Mouse (Mus musculus) hindbrain, embryonic 16.5 days (tissue): ENCODE measurements around the gene Abhd17c. TPM values are rescaled to one million over a fixed set of nuclear protein-coding genes. Genes with fewer than 3 reads are reported as not detected.
A peak's percentile ranks its signal among the peaks of the same experiment; 100 is the strongest.

Source experiments
- ATAC-seq: fragments of 200-750 bp; cut with Nextera tagmentation; 2 replicates; pipeline ENCODE4 v1.8.0; 2017; ENCODE audit warnings: moderate TSS enrichment, moderate library complexity
- H3K27ac ChIP-seq: fragments of 300-500 bp; sonication (generic); 2 replicates; pipeline ENCODE4 v1.5.1; 2014; ENCODE audit warnings: low read depth, mild to moderate bottlenecking, control low read depth, low read length, moderate library complexity
- H3K27me3 ChIP-seq: fragments of 300-500 bp; sonication (generic); replicated peaks from 2 replicates; pipeline ENCODE4 v1.6.1; 2014; ENCODE audit warnings: low read length; ENCODE audit not compliant: control insufficient read depth, insufficient read depth
- H3K36me3 ChIP-seq: fragments of 300-500 bp; sonication (generic); 2 replicates; pipeline ENCODE4 v1.6.1; 2014; ENCODE audit warnings: mild to moderate bottlenecking, low read length, moderate library complexity, mixed read lengths; ENCODE audit not compliant: control insufficient read depth, insufficient read depth
- H3K4me1 ChIP-seq: fragments of 300-500 bp; sonication (generic); 2 replicates; pipeline ENCODE4 v1.6.1; 2014; ENCODE audit warnings: low read depth, low read length; ENCODE audit not compliant: control insufficient read depth, insufficient read depth
- H3K4me2 ChIP-seq: fragments of 300-500 bp; sonication (generic); 2 replicates; pipeline ENCODE4 v1.6.1; 2014; ENCODE audit warnings: mild to moderate bottlenecking, low read length, control low read depth, moderate library complexity
- H3K4me3 ChIP-seq: fragments of 300-500 bp; sonication (generic); 2 replicates; pipeline ENCODE4 v1.5.1; 2014; ENCODE audit warnings: mild to moderate bottlenecking, low read length, control low read depth, moderate library complexity
- H3K9ac ChIP-seq: fragments of 300-500 bp; sonication (generic); 2 replicates; pipeline ENCODE4 v1.6.1; 2014; ENCODE audit warnings: low read depth, mild to moderate bottlenecking, control low read depth, low read length, moderate library complexity
- H3K9me3 ChIP-seq: fragments of 300-500 bp; sonication (generic); 2 replicates; pipeline ENCODE4 v1.6.1; 2014; ENCODE audit warnings: mild to moderate bottlenecking, low read length, moderate library complexity; ENCODE audit not compliant: control insufficient read depth
- WGBS: fragments of 180-500 bp; shearing (Covaris S2); extraction: QIAGEN DNeasy Blood & Tissue Kit; methylation state at CpG from one replicate; pipeline ENCODE4 v1.1.7; 2014; 5-methylcytosine and 5-hydroxymethylcytosine counted together
- polyA plus RNA-seq: library from polyadenylated mRNA; unstranded; fragments of >200 nt; fragmentation: Nextera tagmentation; extraction: Ambion mirVana; gene quantifications from 2 replicates; pipeline ENCODE4 v1.2.1, GENCODE M21; 2015

Gene Abhd17c
- polyA plus RNA-seq, 1 experiment from 2014 or later = 10.3 TPM

- Histone ChIP-seq H3K9ac (no peak overlapping the region), H3K4me3 (no peak overlapping the region), H3K4me2 (no peak overlapping the region), H3K9me3 (no peaks in the 10 kb centered on the region), H3K36me3 (no peaks in the 10 kb centered on the region), H3K4me1 (no peaks in the 10 kb centered on the region), H3K27ac (no peak overlapping the region), H3K27me3 (no peaks in the 10 kb centered on the region)
- WGBS = 81% methylated on average over 4 of the region's 4 CpGs
- no peak for ATAC-seq
These were observed 11.9 kb upstream of the Abhd17c start for GRCm38 (mm10) chr7:84163585-84163984.

- Histone ChIP-seq H3K4me3 (no peak overlapping the region), H3K9me3 (no peaks in the 10 kb centered on the region), H3K27ac (no peak overlapping the region), H3K27me3 (no peaks in the 10 kb centered on the region), H3K4me1 (no peaks in the 10 kb centered on the region), H3K9ac (no peak overlapping the region), H3K4me2 (no peak overlapping the region), H3K36me3 (no peaks in the 10 kb centered on the region)
- 91% methylated on average over 2 of the region's 2 CpGs for WGBS
- no peak for ATAC-seq
These were observed 7.7 kb upstream of the Abhd17c start for GRCm38 (mm10) chr7:84159414-84159813.

- no peak for ATAC-seq
- no peaks in the 10 kb centered on the region for H3K27me3 ChIP-seq
- H3K27ac ChIP-seq = no peak overlapping the region
- peaks cover 14% of the 10 kb centered on the region for H3K4me1 ChIP-seq
- no peaks in the 10 kb centered on the region for H3K36me3 ChIP-seq
- WGBS = 93% methylated on average over 4 of the region's 4 CpGs
- no peak overlapping the region for H3K4me3 ChIP-seq
- H3K9me3 ChIP-seq = no peaks in the 10 kb centered on the region
- H3K4me2 ChIP-seq = no peak overlapping the region
- H3K9ac ChIP-seq = no peak overlapping the region
These were observed 2.1 kb upstream of the Abhd17c start for GRCm38 (mm10) chr7:84153821-84154220.

- Histone ChIP-seq H3K27ac (no peak overlapping the region), H3K4me1 (peaks cover 16% of the 10 kb centered on the region), H3K4me2 (peak overlapping the region; percentile 55), H3K4me3 (no peak overlapping the region; the same call in 1 of the 2 replicates), H3K9me3 (no peaks in the 10 kb centered on the region), H3K36me3 (no peaks in the 10 kb centered on the region), H3K9ac (no peak overlapping the region), H3K27me3 (no peaks in the 10 kb centered on the region)
- 82% methylated on average over 4 of the region's 4 CpGs for WGBS
- no peak for ATAC-seq
These were observed 1.1 kb upstream of the Abhd17c start for GRCm38 (mm10) chr7:84152821-84153220.

- Histone ChIP-seq H3K4me1 (peaks cover 16% of the 10 kb centered on the region), H3K9me3 (no peaks in the 10 kb centered on the region), H3K4me3 (peak overlapping the region; percentile 86), H3K27ac (peak overlapping the region; percentile 95), H3K36me3 (no peaks in the 10 kb centered on the region), H3K9ac (peak overlapping the region; percentile 95), H3K4me2 (peak overlapping the region; percentile 55), H3K27me3 (no peaks in the 10 kb centered on the region)
- WGBS = 57% methylated on average over 6 of the region's 6 CpGs
- peak; percentile 7 for ATAC-seq
These were observed 681 bp upstream of the Abhd17c start for GRCm38 (mm10) chr7:84152374-84152773.

- Histone ChIP-seq H3K27me3 (no peaks in the 10 kb centered on the region), H3K9me3 (no peaks in the 10 kb centered on the region), H3K4me2 (peak overlapping the region; percentile 88), H3K4me3 (peak overlapping the region; percentile 86), H3K4me1 (peaks cover 16% of the 10 kb centered on the region), H3K27ac (peak overlapping the region; percentile 95), H3K36me3 (no peaks in the 10 kb centered on the region), H3K9ac (peak overlapping the region; percentile 95)
- ATAC-seq = peak; percentile 97
- 0% methylated on average over 30 of the region's 55 CpGs for WGBS
These were observed 254 bp upstream of the Abhd17c start for GRCm38 (mm10) chr7:84151960-84152334.

GRCm38 (mm10) chr7:84150361-84151000 lies 1.2 kb downstream of the Abhd17c start:
- peaks cover 20% of the 10 kb centered on the region for H3K4me1 ChIP-seq
- no peaks in the 10 kb centered on the region for H3K27me3 ChIP-seq
- H3K9me3 ChIP-seq = no peaks in the 10 kb centered on the region
- 9% methylated on average over 13 of the region's 13 CpGs for WGBS
- peak overlapping the region; percentile 95; the same call in 1 of the 2 replicates for H3K27ac ChIP-seq
- no peak; the same call in 1 of the 2 replicates for ATAC-seq
- H3K4me3 ChIP-seq = peak overlapping the region; percentile 86
- H3K9ac ChIP-seq = peak overlapping the region; percentile 95
- H3K4me2 ChIP-seq = peak overlapping the region; percentile 88
- H3K36me3 ChIP-seq = no peaks in the 10 kb centered on the region

GRCm38 (mm10) chr7:84149821-84150220 lies 1.9 kb downstream of the Abhd17c start:
- WGBS = 66% methylated on average over 4 of the region's 4 CpGs
- H3K4me3 ChIP-seq = peak overlapping the region; percentile 86
- H3K36me3 ChIP-seq = no peaks in the 10 kb centered on the region
- no peaks in the 10 kb centered on the region for H3K27me3 ChIP-seq
- ATAC-seq = no peak
- peaks cover 20% of the 10 kb centered on the region for H3K4me1 ChIP-seq
- H3K9me3 ChIP-seq = no peaks in the 10 kb centered on the region
- H3K4me2 ChIP-seq = peak overlapping the region; percentile 88
- no peak overlapping the region for H3K9ac ChIP-seq
- no peak overlapping the region for H3K27ac ChIP-seq

- no peaks in the 10 kb centered on the region for H3K36me3 ChIP-seq
- H3K27ac ChIP-seq = no peak overlapping the region
- no peaks in the 10 kb centered on the region for H3K27me3 ChIP-seq
- H3K9ac ChIP-seq = no peak overlapping the region
- H3K9me3 ChIP-seq = no peaks in the 10 kb centered on the region
- ATAC-seq = no peak
- no peak overlapping the region for H3K4me3 ChIP-seq
- peak overlapping the region; percentile 88; the same call in 1 of the 2 replicates for H3K4me2 ChIP-seq
- peaks cover 20% of the 10 kb centered on the region for H3K4me1 ChIP-seq
- 85% methylated on average over 3 of the region's 3 CpGs for WGBS
These were observed 2.8 kb downstream of the Abhd17c start for GRCm38 (mm10) chr7:84148896-84149295.
